ENCODE assay signal across 8 mouse cellular contexts in genomic region chr5:115204562-115205311, GRCm38 (mm10). TPM values are rescaled to one million over a fixed set of nuclear protein-coding genes. Genes with fewer than 3 reads are reported as not detected.
DNase-seq lines count a peak whose midpoint lies in the region; ATAC-seq and TF ChIP-seq lines count a peak whose summit lies in the region.

No protein-coding gene starts in this region.

- 3% methylated on average over 31 of the region's 31 CpGs for WGBS in midbrain, embryonic 12.5 days
- WGBS in stomach, postnatal 0 days, result 3% methylated on average over 31 of the region's 31 CpGs

- H3K27ac ChIP-seq in embryonic fibroblast, embryonic 13.5 days (ENCODE audit: insufficient read depth, low read length), result no peak overlapping the region
- H3K27ac ChIP-seq in midbrain, embryonic 12.5 days (replicated peaks), result peak overlapping the region; percentile 63
- no peak overlapping the region for H3K27ac ChIP-seq in stomach, postnatal 0 days (replicated peaks)

- peak; percentile 69 for DNase-seq in A20 (ENCODE audit: low read depth, low spot score)
- peak; percentile 39 to 61 for DNase-seq in adrenal gland, postnatal 36 days
- peak; percentile 22 for DNase-seq in heart, postnatal 25 days (ENCODE audit: low spot score)
- peak; percentile 44 to 59 for DNase-seq in layer of hippocampus, postnatal 10 days (ENCODE audit: low spot score in 2 of 2)
- DNase-seq in stomach, postnatal 0 days (ENCODE audit: low spot score), result no peak

- no peaks in the 10 kb centered on the region for H3K9me3 ChIP-seq in midbrain, embryonic 12.5 days
- H3K9me3 ChIP-seq in stomach, postnatal 0 days (ENCODE audit: control insufficient read depth, low read length), result no peaks in the 10 kb centered on the region

- TF ChIP-seq POLR2A in embryonic fibroblast, embryonic 13.5 days (IDR thresholded peaks at IDR 0.05; ENCODE audit: low read depth, low read length), result no peak

- ATAC-seq in midbrain, embryonic 12.5 days (ENCODE audit: low FRiP score, low read depth), result peak; percentile 95; the same call in 1 of the 2 replicates
- no peak for ATAC-seq in stomach, postnatal 0 days (ENCODE audit: low FRiP score, low TSS enrichment)
- ATAC-seq in erythroblast, adult 5-6 weeks (replicated peaks; ENCODE audit: low FRiP score, poor library complexity, severe bottlenecking), result no peak

- H3K27me3 ChIP-seq in midbrain, embryonic 12.5 days, result peaks cover 31% of the 10 kb centered on the region
- no peaks in the 10 kb centered on the region for H3K27me3 ChIP-seq in stomach, postnatal 0 days (ENCODE audit: control insufficient read depth, insufficient read depth, low read length)

- peaks cover 4% of the 10 kb centered on the region; the same call in 1 of the 2 replicates for H3K4me1 ChIP-seq in embryonic fibroblast, embryonic 13.5 days (ENCODE audit: control insufficient read depth, insufficient read depth, low read length)
- peaks cover 20% of the 10 kb centered on the region for H3K4me1 ChIP-seq in midbrain, embryonic 12.5 days
- no peaks in the 10 kb centered on the region for H3K4me1 ChIP-seq in stomach, postnatal 0 days (replicated peaks; ENCODE audit: control insufficient read depth, insufficient read depth)

- TF ChIP-seq EP300 in stomach, postnatal 0 days (optimal IDR thresholded peaks at IDR 0.05), result no peak

- peak overlapping the region; percentile 46 for H3K9ac ChIP-seq in midbrain, embryonic 12.5 days (replicated peaks)
- peak overlapping the region; percentile 24 for H3K9ac ChIP-seq in stomach, postnatal 0 days (ENCODE audit: low read length)

- intact Hi-C loops in heart, postnatal 25 days (cut with DNase I), result loop anchor here (2.0 kb wide), 1 partner anchor 14 kb away; no protein-coding TSS in a partner anchor

- TF ChIP-seq CTCF in embryonic fibroblast, embryonic 13.5 days (IDR thresholded peaks at IDR 0.05; ENCODE audit: borderline replicate concordance, insufficient read depth, low read length), result no peak
- no peak for TF ChIP-seq CTCF in stomach, postnatal 0 days (IDR thresholded peaks at IDR 0.05; ENCODE audit: low read depth)

- peak overlapping the region; percentile 13; the same call in 1 of the 2 replicates for H3K4me3 ChIP-seq in embryonic fibroblast, embryonic 13.5 days (ENCODE audit: insufficient read depth, low read length)
- H3K4me3 ChIP-seq in midbrain, embryonic 12.5 days, result peak overlapping the region; percentile 23
- peak overlapping the region; percentile 28 for H3K4me3 ChIP-seq in stomach, postnatal 0 days (ENCODE audit: low read depth, low read length)

- peak overlapping the region; percentile 51 for H3K4me2 ChIP-seq in midbrain, embryonic 12.5 days (replicated peaks)
- H3K4me2 ChIP-seq in stomach, postnatal 0 days (replicated peaks; ENCODE audit: low read depth), result peak overlapping the region; percentile 54

- no peaks in the 10 kb centered on the region for H3K36me3 ChIP-seq in midbrain, embryonic 12.5 days
- no peaks in the 10 kb centered on the region for H3K36me3 ChIP-seq in stomach, postnatal 0 days (ENCODE audit: control insufficient read depth, insufficient read depth, low read length)

RNA-seq across cellular contexts. Expression of gene Cabp1, which starts 10.6 kb away (rescaled TPM):
- 10 to 100 TPM; 34.8 to 42.3 TPM for total RNA-seq in adrenal gland, postnatal 36 days (2021)
- polyA plus RNA-seq in embryonic fibroblast, embryonic 13.5 days (2011; ENCODE audit: insufficient read length, low read depth, missing spikeins), result 2.2 and 3.3 TPM in 2 replicates
- total RNA-seq in heart, postnatal 25 days (2021), result 1 to 10 TPM; 2.7 to 3.0 TPM
- total RNA-seq in layer of hippocampus, postnatal 10 days (2021), result 10 to 100 TPM; 78.5 to 79.5 TPM
- polyA plus RNA-seq in midbrain, embryonic 12.5 days (2016; fragmentation: Nextera tagmentation; extraction: Ambion mirVana), result 2.3 and 3.6 TPM in 2 replicates
- polyA plus RNA-seq in stomach, postnatal 0 days (2015; fragmentation: Nextera tagmentation; extraction: Ambion mirVana), result 0.44 and 0.67 TPM in 2 replicates
- 0.19 TPM in 1 of 2 replicates, not detected in the other for total RNA-seq in erythroblast, adult 5-6 weeks (2015; ENCODE audit: low replicate concordance)
- not detected in 2 replicates for total RNA-seq in erythroblast, adult 5-6 weeks (2017; ENCODE audit: low replicate concordance)

RNA-seq across cellular contexts. Expression of gene Pop5, which starts 30.9 kb away (rescaled TPM):
- total RNA-seq in adrenal gland, postnatal 36 days (2021), result 10 to 100 TPM; 76.3 to 85.9 TPM
- polyA plus RNA-seq in embryonic fibroblast, embryonic 13.5 days (2011; ENCODE audit: insufficient read length, low read depth, missing spikeins), result 18.6 and 22.8 TPM in 2 replicates
- total RNA-seq in heart, postnatal 25 days (2021), result 10 to 100 TPM; 31.6 to 37.8 TPM
- 10 to 100 TPM; 51.1 to 61.8 TPM for total RNA-seq in layer of hippocampus, postnatal 10 days (2021)
- polyA plus RNA-seq in midbrain, embryonic 12.5 days (2016; fragmentation: Nextera tagmentation; extraction: Ambion mirVana), result 76.7 and 79.0 TPM in 2 replicates
- 83.9 and 85.3 TPM in 2 replicates for polyA plus RNA-seq in stomach, postnatal 0 days (2015; fragmentation: Nextera tagmentation; extraction: Ambion mirVana)
- 20.1 and 41.5 TPM in 2 replicates for total RNA-seq in erythroblast, adult 5-6 weeks (2015; ENCODE audit: low replicate concordance)
- total RNA-seq in erythroblast, adult 5-6 weeks (2017; ENCODE audit: low replicate concordance), result 5.9 and 26.6 TPM in 2 replicates

RNA-seq across cellular contexts. Expression of gene Mlec, which starts 46.8 kb away (rescaled TPM):
- total RNA-seq in adrenal gland, postnatal 36 days (2021), result 100 to 1,000 TPM; 184 to 197 TPM
- polyA plus RNA-seq in embryonic fibroblast, embryonic 13.5 days (2011; ENCODE audit: insufficient read length, low read depth, missing spikeins), result 182 and 220 TPM in 2 replicates
- 10 to 100 TPM; 74.6 to 75.8 TPM for total RNA-seq in heart, postnatal 25 days (2021)
- total RNA-seq in layer of hippocampus, postnatal 10 days (2021), result 10 to 100 TPM; 75.1 to 78.2 TPM
- polyA plus RNA-seq in midbrain, embryonic 12.5 days (2016; fragmentation: Nextera tagmentation; extraction: Ambion mirVana), result 50.0 and 57.1 TPM in 2 replicates
- 30.4 and 34.0 TPM in 2 replicates for polyA plus RNA-seq in stomach, postnatal 0 days (2015; fragmentation: Nextera tagmentation; extraction: Ambion mirVana)
- 43.5 and 51.9 TPM in 2 replicates for total RNA-seq in erythroblast, adult 5-6 weeks (2015; ENCODE audit: low replicate concordance)
- total RNA-seq in erythroblast, adult 5-6 weeks (2017; ENCODE audit: low replicate concordance), result 34.8 and 42.3 TPM in 2 replicates

Comparison
In these comparisons a context has a peak if more than half of its experiments do, and no peak if none do; other contexts are left out.
1. RNA of gene Cabp1, which starts 10.6 kb away (total RNA-seq): 78.5 to 79.5 TPM in layer of hippocampus, postnatal 10 days and 34.8 to 42.3 TPM in adrenal gland, postnatal 36 days; 2.7 to 3.0 TPM in heart, postnatal 25 days and 0.19 TPM in erythroblast, adult 5-6 weeks; every median in the first group is over 4 times any median in the second.
2. Peak in every context shown above with its lines, with median percentiles within 50 percentile points of each other: H3K4me3 ChIP-seq.